Mouse (Mus musculus) ovary, postnatal 36 days (tissue): ENCODE measurements around the gene Vps18.

Experiments used
- DNase-seq: peaks from one replicate; pipeline ENCODE4 v3.0.0; 2022; ENCODE audit warnings: low spot score, mixed read lengths

Gene Vps18

GRCm38 (mm10) chr2:119292281-119292680, 3.7 kb downstream of the Vps18 start:
- DNase-seq, result no peak

GRCm38 (mm10) chr2:119292852-119293251, 4.3 kb downstream of the Vps18 start:
- no peak for DNase-seq

DNA sequence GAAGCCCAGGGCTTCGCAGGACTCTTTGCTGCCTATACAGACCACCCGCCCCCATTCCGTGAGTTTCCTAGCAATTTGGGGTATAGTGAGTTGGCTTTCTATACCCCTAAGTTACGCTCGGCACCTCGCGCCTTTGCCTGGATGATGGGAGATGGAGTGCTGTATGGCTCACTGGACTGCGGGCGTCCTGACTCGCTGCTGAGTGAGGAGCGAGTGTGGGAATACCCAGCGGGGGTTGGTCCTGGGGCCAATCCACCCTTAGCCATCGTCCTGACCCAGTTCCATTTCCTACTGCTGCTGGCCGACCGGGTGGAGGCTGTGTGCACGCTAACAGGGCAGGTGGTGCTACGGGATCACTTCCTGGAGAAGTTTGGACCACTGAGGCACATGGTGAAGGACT, 4.8 kb downstream of the Vps18 start:
- DNase-seq, result no peak

DNA sequence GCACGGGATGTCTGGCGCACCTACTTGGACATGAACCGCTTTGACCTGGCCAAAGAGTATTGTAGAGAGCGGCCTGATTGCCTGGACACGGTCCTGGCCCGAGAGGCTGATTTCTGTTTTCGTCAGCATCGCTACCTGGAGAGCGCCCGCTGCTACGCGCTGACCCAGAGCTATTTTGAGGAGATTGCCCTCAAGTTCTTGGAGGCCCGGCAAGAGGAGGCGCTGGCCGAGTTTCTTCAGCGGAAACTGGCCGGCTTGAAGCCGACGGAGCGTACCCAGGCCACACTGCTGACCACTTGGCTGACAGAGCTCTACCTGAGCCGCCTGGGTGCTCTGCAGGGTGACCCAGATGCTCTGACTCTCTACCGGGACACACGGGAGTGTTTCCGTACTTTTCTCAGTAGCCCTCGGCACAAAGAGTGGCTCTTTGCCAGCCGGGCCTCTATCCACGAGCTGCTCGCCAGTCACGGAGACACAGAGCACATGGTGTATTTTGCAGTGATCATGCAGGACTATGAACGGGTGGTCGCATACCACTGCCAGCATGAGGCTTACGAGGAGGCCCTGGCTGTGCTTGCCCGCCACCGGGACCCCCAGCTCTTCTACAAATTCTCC, 5.3 kb downstream of the Vps18 start:
- DNase-seq, result no peak

DNA sequence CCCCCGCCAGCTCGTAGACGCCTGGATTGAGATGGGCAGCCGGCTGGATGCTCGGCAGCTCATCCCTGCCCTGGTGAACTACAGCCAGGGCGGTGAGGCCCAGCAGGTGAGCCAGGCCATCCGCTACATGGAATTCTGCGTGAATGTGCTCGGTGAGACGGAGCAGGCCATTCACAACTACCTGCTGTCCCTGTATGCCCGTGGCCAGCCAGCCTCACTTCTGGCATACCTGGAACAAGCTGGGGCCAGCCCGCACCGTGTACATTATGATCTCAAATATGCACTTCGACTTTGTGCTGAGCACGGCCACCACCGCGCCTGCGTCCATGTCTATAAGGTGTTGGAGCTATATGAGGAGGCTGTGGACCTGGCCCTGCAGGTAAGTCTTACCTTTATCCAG, 5.9 kb downstream of the Vps18 start:
- no peak for DNase-seq

DNA sequence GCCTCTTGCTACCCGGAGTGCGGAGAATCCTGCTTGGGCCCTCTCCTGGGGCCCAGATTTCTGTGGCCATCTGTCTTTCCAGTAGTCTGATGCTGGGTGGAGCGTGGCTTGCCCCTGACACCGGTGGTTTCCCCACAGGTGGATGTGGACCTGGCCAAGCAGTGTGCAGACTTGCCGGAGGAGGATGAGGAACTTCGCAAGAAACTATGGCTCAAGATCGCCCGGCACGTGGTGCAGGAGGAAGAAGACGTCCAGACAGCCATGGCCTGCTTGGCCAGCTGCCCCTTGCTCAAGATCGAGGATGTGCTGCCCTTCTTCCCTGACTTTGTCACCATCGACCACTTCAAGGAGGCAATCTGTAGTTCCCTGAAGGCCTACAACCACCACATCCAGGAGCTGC, 8.2 kb downstream of the Vps18 start:
- DNase-seq, result no peak

- no peak for DNase-seq
Measured at GRCm38 (mm10) chr2:119297506-119297905, 9.0 kb downstream of the Vps18 start.

DNA sequence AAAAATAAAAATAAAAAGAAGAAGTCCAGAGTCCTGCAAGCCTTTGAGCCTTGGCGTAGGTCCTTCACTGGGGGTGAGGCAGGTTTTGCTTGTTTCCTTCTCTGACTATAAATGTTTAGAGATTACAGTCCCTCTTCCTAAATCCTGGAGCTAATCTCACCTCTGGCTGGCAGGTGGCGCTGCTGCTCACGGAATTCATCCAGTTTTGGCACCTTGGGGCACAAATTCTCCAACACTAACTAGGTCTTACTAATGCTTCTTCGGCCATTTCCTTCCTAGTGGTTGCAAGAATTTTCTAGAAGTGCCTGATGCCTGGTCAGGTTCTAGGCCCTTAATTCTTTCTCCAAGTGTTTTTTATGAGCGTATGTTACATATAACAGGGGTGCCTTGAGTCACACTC, 9.8 kb downstream of the Vps18 start:
- peak; percentile 64 for DNase-seq

- no peak for DNase-seq
Measured at GRCm38 (mm10) chr2:119298839-119299238, 10.3 kb downstream of the Vps18 start.

- peak; percentile 77 for DNase-seq
Measured at GRCm38 (mm10) chr2:119299981-119300818, 11.7 kb downstream of the Vps18 start.

DNA sequence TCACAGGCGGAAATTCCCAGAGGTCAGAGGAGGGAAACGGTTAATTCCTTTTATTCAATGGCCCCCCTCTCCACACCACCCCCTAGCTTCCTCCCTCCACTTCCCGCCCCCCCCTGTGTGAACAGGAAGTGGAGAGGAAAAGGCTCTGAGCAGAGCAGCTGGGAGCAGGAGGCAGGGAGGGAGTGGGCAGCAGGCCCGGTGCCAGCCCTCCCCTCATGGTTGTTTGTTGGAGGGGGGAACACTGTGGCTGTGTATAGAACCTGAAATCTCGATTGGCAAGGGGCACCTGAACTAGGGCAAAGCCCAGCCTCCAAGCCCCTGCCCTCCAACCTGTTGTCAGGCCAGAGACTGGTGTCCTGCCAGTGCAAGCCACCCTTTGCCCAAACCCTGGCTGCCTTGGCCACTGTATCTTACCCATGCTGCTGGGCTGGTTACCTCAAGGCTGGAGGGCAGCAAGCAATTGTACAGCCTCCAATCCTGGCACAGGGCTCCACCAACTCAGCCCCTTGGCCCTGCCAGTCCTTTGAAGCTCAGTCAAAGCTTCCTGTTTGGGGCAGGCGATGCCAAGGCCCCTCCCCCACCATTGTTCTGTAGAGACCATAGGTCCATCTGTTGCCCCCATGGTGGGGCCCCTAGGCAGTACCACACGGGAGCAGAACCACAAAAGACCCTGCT, 12.4 kb downstream of the Vps18 start:
- peak; percentile 25 for DNase-seq

DNA sequence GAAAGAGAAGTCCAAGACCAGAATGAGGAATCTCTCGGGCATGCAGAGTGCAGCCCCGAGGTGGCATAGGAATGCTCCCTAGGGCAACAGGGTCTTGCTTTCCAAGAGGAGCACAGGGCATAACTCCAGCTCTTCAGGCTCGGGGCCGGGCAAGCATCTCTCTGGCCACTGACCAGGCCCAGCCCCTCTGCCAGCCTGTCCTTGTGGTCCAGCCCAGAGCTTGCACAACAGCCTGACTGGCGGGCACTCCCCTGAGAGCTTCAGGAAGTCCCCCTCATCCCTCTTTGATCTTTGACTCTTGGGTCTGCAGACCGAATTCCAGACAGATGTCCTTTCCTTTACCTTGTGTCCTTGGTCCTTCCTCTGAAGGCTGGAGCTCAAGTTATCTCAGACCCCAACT, 14.3 kb downstream of the Vps18 start:
- DNase-seq, result peak; percentile 33

DNA sequence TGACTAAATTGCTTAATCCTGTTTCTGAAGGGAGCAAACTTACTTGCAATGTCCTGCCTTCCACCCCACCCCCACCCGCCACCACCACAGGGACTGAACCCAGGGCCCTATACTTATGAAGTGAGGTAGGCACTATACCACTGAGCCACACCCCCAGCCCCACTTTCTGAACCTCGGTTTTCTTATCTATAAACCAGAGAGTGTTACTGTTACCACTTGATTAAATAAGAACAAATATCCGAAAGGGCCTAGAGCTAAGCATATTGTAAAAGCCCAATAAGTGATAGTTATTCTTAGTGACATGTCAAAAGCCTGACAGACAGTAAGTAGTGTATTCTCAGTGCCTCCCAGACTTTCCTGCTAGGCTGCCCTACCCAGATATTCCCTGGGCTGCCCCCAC, 15.9 kb downstream of the Vps18 start:
- no peak for DNase-seq

DNA sequence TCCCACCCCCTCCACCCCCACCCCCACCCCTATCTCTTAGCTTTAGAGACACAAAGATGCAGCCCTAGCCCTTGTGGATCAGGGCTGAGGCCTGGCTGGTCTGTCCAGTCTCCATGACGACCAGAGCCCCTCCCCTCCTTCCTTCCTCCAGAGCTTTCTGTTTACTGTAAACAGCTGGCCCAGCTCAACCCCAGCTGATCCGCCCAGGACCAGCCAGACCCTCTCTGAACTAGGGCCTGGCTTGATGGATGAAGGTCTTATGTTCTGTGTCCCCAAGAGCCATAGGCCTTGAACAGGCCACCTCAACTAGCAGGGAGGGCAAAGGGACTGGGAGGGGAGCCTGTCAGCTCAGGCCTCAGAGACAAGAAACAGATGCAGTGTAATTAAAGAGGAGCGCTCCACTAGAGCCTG, 16.3 kb downstream of the Vps18 start:
- no peak for DNase-seq

- no peak for DNase-seq
Measured at GRCm38 (mm10) chr2:119311544-119311943, 23.0 kb downstream of the Vps18 start.

GRCm38 (mm10) chr2:119312380-119312958, 23.9 kb downstream of the Vps18 start:
- DNase-seq, result no peak

GRCm38 (mm10) chr2:119313780-119314479, 25.4 kb downstream of the Vps18 start:
- no peak for DNase-seq

GRCm38 (mm10) chr2:119314742-119315310, 26.3 kb downstream of the Vps18 start:
- no peak for DNase-seq

DNA sequence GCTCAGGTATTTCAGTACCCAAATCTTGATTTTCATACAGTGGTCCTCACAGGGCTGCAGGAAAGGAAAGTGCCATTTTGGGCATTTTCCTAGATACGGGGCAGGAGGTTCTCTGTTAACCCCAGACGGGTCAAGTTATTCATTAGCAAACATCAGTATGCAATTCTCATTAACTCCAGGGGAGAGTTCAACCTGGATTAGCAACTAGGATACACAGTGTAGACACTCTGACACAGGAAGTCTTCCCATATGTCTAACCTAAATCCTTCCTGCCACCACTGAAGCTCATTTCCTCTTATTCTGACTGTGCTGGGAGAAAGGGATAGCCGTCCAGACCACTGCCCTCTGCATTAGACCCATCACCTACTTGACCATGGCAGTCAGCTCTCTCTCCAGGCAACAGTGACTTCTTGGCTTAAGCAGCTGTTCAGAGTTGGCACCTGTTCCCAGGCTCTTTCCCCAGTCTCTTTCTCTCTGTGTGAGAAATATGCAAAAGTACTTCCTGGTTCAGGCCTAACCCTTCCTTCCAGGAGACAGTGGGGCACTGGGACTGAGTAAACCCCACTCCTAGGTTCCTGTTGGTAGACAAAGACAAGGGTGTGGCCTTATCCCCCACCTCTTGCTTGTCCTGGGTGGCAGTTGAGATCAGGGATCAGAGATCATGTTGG, 29.6 kb downstream of the Vps18 start:
- no peak for DNase-seq

DNA sequence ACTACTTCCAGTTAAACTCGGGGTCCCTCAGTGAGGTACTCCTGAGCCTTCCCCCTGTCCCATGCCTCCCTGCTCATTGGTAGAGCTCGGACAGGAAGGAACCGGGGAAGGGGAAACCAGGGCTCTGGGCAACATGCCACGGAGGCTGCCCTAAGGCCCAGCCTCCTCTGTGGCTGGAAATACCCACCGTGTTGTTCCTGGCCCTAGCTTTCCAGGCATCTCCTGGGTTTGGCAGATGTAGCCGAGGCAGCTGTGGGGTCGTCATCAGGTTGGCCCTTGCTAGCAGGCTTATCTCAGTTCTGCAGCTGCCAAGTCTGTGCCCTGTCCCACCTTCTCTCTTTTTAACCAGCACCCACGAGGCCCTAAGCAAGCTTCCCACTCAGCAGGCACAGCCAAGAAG, 32.0 kb downstream of the Vps18 start:
- DNase-seq, result no peak
